Mouse (Mus musculus) cerebellum, postnatal 25 days (tissue): ENCODE data around the gene Ntm.
A peak's percentile ranks its signal among the peaks of the same experiment; 100 is the strongest.

Experiments
- DNase-seq, 2 experiments: peaks; one replicate each; pipeline ENCODE4 v3.0.0; 2021; ENCODE audit warnings: mixed read lengths in 2 of 2

The Ntm gene

GRCm38 (mm10) chr9:29462970-29463593, 499.9 kb downstream of the Ntm start:
- DNase-seq: peak in 1 of 2 experiments; percentile 38

DNA sequence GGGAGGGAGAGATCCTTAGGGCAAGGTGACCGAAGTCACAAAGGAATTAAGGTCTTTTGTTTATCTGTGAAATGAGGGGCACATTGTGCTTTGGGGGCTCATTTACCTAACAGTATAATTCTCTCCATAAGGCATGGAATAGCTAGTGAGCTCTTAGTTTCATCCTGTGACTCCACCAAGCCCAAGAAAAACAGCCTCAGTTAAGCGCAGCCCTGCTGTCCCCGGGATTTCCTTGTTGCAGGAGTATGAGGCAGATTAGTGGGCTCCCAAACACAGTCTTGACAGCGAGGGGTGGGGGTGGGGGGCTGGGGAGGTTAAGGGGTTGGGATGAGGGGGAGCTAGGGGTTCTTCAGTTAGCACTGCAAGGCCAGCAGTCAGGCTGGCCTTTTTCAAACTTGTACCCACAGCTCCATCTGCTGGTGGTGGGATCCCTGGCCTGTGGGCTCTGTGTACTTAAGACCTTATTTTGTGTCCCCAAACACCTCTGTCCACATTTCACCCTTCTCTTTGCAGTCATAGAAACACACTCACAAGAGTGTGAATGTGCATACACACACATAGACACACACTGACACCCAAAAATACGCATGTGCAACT, 504.9 kb downstream of the Ntm start:
- DNase-seq: peak; percentile 88 to 92

GRCm38 (mm10) chr9:29456014-29456413, 506.9 kb downstream of the Ntm start:
- no peak for DNase-seq

GRCm38 (mm10) chr9:29451232-29451631, 511.7 kb downstream of the Ntm start:
- DNase-seq: no peak

DNA sequence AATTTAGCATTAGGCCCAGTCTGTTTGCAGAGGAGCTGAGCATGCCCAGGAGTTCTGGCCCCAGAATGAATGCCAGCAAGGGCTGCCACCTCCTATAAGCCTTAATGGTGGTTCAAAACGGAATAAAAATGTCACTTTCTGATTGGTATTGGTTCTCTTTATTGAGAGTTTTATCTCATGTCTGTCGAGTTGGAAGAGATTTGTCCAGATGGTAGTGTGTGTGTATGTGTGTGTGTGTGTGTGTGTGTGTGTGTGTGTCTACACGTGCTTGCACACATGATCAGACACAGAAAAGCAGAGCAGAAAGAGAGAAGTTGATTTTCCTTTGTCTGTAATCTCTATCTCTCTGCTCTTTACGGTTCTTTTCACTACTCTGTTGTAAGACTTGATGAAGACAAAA, 518.9 kb downstream of the Ntm start:
- no peak for DNase-seq

- DNase-seq: no peak
Measured at GRCm38 (mm10) chr9:29439401-29439800, 523.5 kb downstream of the Ntm start.

DNA sequence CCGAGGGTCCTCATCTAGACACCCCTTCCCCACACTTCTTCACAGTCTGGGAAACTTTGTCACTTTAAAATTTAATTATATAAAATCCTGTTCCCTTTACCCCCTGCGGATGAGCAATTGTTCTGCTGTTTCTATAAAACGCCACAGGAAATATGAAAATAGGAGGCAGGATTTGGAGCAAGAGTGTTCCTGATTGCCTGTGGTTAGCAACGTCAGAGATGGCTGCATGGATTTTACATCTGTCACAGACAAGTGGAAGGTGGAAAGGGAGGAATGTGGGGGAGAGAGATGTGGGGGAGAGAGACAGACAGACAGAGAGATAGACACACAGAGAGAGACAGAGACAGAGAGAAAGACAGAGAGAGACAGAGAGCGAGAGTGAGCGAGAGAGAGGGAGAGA, 528.3 kb downstream of the Ntm start:
- no peak for DNase-seq

DNA sequence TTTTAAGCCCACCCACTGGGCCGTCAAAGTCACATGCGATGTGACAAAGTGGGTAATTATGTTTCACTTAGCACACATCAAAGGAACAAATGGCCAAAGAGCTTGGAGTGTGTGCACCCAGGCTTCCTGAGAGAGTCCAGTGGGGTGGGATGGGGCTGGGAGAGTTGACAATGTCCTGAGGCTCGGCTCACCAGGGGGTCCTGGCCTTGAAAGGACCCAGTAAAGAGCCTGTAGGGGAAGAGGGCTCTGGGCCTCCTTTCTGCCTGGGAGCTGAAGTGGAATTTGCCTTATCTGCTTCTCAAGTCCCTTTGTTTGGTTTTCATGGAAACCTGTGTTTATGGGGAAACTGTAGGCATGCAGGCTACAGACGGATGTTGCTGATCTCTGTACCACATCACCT, 529.0 kb downstream of the Ntm start:
- peak in 1 of 2 experiments; percentile 17 for DNase-seq

GRCm38 (mm10) chr9:29433156-29433555, 529.8 kb downstream of the Ntm start:
- no peak for DNase-seq

- no peak for DNase-seq
Measured at GRCm38 (mm10) chr9:29431590-29431989, 531.4 kb downstream of the Ntm start.

GRCm38 (mm10) chr9:29430189-29430588, 532.8 kb downstream of the Ntm start:
- peak; percentile 25 to 31 for DNase-seq

GRCm38 (mm10) chr9:29428322-29428721, 534.6 kb downstream of the Ntm start:
- peak in 1 of 2 experiments; percentile 43 for DNase-seq

- DNase-seq: no peak
Measured at GRCm38 (mm10) chr9:29426261-29426660, 536.7 kb downstream of the Ntm start.

GRCm38 (mm10) chr9:29415578-29415977, 547.4 kb downstream of the Ntm start:
- DNase-seq: no peak

DNA sequence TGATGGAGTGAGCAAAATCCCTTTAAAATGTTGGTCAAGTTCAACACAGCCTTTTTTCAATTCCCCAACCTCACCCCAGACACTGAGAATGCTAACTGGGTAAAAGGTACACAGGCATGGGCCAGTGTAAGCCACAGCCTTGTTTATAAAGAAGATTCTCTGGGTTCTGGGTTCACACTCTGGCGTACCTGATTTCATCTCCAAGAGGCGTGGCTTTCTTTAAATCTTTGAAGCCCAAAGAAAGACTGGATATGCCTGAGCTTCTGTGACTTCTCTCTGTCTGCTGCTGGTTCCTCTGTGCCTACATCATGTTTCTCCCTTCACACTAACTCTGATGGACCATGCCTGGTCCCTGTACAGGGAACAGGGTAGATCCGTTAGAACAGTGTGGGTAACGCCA, 549.8 kb downstream of the Ntm start:
- DNase-seq: peak; percentile 50 to 51

DNA sequence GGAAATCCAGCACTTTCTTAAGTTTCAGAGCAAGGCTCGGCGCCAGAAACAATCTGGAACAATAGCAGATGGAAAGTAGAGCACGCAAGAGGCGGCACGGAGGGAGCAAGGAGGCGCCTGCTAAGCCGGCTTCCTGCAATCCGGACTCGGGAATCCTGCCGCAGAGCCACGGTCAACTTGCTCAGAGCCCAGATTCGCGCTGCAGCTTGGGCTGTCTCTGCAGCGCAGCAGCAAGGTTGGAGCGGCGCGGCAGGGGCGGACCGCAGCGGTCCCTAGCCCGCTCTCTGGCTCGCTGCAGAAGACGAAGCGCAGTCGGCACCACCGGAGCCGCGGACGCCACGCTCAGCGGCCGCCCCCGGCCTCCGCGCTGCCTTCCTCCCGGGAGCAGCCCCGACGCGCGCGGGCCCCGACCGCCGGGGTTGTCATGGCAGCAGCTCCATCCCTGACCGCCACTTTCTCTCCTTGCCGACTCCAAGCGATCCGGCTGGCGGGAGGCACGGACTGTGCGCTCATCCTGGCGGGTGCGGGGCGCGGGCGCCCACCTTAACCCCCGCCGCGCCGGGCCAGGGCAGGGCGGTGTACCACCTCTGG, 550.7 kb downstream of the Ntm start:
- peak; percentile 84 to 87 for DNase-seq

- DNase-seq: peak; percentile 96
Measured at GRCm38 (mm10) chr9:29411408-29412180, 551.3 kb downstream of the Ntm start.

- DNase-seq: peak; percentile 66 to 70
Measured at GRCm38 (mm10) chr9:29410728-29411407, 552.1 kb downstream of the Ntm start.

DNA sequence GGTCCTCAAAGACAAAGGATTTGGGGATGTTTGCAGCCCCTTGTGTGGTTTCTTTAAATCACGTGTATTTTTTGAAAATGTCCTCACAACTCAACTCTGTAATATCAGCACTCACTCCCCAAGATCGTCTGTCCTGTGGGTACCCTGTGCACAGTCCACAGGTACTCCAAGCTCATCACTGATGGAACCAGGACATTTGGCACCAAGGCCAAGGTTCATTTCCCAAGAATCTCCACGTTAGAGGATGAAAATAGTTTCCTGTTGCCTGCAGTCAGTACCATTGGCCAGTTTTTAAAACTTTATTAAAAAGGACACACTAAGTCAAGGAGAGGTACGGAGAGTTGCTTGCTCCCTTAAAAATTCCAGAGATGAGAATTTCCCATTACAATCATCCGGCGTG, 552.7 kb downstream of the Ntm start:
- DNase-seq: peak; percentile 45 to 47

DNA sequence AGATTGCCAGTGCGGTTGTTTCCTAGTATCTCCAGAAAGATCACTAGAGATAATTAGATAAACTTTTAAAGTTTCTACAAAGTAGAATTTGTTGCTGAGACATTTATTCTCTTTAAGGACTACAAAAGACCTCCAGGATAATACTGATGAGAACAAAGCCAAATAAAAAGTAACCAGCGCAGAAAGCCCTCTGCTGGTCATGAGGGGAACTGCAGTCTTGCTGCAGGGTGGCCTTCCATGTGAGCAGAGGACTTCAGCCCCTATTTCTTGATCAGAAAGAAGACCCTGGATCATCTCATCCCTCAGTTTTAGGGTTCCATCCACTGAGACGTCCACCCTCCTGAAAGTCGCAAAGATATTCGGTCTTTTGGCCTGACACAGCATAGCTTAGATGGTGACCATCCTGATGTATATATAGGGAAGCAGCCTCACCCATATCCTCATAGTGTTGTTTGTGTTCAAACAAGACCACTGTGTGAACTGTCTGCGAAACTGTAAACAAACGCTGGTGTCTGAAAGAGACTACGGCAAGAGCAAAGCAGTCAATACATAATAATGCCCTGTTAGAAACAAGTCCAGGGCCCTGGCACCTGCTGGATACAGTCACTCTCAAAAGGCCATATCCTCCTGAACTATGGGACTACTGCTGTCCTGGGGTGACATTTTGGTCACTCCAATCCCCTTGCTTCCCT, 553.6 kb downstream of the Ntm start:
- DNase-seq: peak; percentile 88 to 89

- DNase-seq: peak; percentile 53 to 66
Measured at GRCm38 (mm10) chr9:29407954-29408353, 555.0 kb downstream of the Ntm start.

DNA sequence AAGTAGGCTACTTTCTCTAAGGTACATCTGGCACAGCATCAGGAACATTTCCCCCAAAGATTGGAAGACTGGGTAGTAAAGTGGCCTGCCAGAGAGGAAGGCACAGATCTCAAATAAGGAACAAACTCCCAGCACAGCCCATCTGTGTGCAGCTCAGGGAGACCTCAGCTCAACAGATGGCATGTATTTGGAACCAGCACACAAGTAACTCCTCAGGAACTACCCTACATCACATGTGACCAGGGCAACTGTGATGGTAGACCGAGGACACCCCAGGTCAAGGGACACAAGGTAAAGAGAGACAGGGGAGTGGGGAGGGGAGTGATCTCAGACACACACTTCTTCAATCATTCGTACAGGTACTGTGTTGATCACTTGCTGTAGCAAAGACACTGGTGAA, 556.0 kb downstream of the Ntm start:
- DNase-seq: peak; percentile 52 to 61
